Mouse (Mus musculus): ENCODE data around the gene Dennd1c.

Dennd1c gene

DNA sequence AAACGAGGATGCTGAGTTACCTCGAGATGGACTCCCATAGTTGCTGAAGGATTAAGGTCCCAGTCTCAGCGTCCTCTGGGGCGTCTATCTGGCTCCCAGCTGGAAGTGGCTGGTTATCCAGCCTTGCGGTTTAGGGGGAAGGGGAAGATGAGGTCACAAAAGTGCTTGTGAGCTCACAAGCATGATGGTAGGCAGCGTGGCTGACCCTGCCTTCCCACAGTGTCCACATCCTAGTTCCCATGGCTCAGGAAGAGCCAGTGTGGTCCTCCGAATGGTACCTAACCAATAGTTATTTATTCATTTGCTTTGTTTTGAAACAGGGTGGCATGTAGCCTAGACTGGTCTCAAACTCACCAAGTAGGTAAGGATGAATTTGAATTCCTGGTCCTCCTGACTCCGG, 36.8 kb downstream of the Dennd1c start, which contains the start of gene Slc25a41:
Slc25a41 (minus strand) TSS at position 101 of the 400 bp plus-strand sequence.
- DNase-seq, result no peak

DNA sequence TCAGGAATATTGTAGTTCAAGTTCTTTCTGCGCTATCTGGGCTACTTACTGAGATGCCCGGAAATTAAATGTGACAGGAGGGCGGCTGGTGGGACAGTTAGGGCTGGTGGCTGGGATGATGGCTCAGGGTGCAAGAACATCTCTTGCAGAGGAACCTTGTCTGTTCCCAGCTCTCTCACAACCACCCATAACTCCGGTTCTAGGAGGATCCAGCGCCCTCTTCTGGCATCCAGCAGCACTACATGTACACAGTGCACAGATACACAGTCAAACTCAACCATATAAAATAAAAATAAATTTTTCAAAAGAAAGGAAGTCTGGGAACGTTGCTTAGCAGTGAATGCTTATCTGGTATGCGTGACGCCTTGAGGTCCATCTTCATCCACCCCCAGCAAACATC, 39.3 kb downstream of the Dennd1c start:
- peak; percentile 32 for DNase-seq

DNA sequence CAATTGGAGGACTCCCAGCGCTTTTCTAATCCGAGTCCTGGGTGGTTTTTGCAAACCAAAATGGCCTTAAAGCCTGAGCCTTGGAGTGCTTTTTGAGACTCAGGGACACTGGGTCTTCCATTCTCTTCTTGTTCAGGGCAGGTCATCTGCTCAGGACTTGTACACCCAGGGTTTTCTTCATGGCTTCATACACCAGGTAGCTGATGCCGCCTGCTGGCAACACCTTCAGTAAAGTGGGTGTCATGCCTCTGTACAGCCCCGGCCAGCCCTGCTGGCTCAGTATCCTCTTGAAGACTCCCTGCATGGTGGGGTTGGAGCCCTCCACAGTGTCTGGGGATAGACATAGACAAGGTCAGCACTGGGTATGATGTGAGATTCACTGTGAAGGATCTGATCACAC, 45.5 kb downstream of the Dennd1c start:
- no peak for DNase-seq

DNA sequence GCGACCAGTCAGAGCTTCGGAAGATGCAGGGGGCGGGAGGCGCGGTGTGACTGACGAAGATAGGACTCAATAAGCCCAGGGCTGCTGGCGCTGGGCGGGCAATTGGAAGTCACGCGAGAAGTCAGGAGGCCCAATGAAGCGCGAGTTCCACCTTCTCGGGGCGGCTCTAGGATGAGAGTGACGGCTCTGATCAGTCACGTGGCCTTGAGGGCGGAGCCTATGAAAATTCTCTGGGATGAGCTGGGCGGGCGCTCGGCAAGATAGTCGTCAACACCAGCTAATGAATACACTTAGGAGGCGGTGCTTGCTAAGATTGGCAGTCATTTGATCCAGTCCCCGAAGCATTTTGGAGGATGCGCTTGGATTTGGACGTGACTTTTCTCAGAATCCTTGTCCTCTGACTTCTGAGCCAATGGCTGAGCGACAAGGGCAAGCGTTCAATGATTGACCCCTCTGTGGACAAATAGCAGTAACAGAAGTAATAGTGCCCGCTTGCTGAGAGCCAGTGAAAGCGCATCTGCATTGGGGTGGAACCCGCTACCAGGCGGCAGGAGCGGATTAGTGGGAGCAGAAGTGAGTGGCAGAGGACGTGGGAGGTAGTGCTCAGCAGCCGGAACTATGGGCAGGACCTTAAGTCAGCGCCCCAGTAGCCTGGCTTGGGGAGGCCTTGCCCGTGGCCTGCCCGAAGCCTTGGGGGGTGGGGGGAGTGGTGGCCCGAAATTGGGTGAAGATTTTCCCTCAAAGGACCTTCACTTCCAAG, 46.5 kb downstream of the Dennd1c start:
- DNase-seq, result peak; percentile 99

DNA sequence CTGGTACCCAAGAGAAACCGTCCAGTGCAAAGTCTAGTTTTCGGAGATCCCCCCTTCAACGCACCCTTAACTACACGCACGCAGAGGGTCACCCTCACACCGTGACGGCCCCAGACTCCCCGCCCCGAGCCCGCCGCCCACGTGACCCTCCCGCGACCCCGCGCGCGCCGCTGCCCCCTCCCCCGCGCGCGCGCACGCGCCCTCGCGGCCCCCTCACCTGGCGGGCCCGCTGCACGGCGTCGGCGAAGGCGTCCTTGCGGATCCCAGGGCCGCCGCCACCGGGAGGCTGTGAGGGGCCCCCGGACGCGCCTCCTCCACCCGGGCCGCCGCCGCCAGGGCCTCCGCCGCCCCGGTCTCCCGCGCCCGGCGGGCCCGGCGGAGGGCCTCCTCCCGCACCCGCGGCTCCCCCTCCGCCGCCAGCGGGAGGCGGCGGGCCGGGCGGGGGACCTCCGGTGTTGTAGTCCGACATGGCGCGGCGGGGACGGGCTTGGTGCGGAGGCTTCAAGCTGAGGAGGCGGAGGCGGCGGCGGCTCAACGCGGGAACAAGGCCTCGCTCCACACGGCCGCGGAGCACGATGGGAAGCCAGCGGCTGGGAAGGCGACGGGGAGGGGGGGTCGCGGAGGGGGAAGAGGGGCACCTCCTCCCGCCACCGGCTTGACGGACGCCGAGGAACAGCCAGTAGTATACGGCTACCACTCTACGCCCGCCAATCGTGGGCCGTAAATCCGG, 47.2 kb downstream of the Dennd1c start, which contains the start of gene Khsrp:
Khsrp (minus strand) TSS at position 592 of the 730 bp plus-strand sequence.
- peak; percentile 62 for DNase-seq

DNA sequence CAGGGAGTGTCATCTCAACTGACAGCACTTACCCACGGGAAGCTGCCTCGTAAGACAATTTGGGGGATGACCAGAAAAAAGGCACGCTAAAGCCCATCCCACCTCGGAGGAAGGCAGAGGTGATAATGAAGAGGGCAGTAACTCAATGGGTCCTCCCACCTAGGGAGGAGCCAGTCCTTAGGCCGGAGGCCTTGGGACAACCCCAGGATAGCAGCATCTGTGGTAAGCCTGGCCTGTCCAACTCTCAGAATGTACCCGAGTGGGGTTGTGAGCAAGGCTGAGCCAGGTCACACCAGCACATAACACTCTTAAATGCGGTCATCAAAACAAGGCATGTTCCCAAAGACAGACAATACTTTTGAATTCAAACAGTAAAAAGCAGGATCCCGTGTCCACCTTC, 48.6 kb downstream of the Dennd1c start:
- DNase-seq, result peak; percentile 72

DNA sequence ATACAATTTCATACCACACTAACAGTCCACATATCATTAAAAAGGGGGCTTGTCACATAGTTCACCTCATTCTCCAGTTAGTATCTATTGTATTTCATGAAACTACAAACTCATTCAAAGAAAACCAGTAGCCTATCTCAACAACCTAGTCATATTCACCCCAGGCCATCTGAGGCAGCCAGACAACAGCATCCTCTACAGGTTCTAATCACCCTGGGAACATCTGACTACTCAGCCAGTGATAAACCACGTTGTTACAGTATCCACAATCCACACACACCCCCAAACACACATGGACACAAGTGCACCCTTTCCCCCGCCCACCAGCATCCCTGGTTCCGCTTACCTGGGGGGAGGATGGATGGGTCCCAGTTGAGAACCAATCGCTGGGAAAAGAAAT, 50.8 kb downstream of the Dennd1c start:
- DNase-seq, result no peak

DNA sequence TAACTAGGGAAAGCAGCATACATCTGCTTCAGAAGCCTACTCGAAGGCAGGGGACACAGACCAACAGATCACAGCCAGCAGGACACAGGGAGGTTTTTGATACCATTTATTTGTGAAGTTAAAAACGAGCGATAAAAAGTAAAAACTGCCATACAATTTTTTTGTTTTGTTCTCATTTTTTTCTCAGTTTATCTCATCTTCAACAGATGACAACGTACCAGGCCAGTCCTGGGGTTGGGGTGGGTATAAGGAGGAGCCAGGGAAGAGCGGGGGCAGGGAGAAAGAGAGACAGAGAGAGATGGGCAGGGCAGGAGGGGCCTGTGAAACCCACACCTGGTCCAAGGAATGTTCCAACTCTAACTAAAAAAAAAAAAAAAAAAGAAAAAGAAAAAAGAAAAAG, 57.4 kb downstream of the Dennd1c start:
- DNase-seq, result peak; percentile 41

DNA sequence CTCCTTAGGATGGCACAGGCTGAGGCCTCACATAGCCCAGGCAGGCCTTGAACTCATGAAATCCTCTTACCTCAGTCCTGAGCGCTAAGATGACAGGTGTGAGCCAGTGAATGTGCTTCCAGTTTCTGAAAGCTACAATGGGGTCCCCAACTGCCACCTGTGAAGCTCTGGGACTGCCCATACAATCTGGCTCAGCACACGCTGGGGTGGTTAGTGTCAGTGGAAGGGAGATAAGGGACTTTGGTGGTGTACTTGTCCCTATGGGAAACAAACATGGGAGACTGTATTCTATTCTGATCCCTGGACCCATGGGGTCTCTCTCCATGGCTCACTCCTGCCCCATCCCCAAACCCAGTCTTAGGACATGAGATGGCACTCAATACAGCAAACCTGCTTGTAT, 58.6 kb downstream of the Dennd1c start:
- DNase-seq, result peak; percentile 65
